Mouse (Mus musculus) heart, postnatal 0 days (tissue): ENCODE measurements around the gene Spata3.

Source experiments
- CTCF ChIP-seq: IDR thresholded peaks from 2 replicates; pipeline ENCODE4 v1.5.1; 2016; ENCODE audit warnings: antibody characterized with exemption, control low read depth, low read depth
- EP300 ChIP-seq: IDR thresholded peaks from 2 replicates; pipeline ENCODE4 v1.6.1; 2016; ENCODE audit warnings: antibody characterized with exemption, low read depth

DNA sequence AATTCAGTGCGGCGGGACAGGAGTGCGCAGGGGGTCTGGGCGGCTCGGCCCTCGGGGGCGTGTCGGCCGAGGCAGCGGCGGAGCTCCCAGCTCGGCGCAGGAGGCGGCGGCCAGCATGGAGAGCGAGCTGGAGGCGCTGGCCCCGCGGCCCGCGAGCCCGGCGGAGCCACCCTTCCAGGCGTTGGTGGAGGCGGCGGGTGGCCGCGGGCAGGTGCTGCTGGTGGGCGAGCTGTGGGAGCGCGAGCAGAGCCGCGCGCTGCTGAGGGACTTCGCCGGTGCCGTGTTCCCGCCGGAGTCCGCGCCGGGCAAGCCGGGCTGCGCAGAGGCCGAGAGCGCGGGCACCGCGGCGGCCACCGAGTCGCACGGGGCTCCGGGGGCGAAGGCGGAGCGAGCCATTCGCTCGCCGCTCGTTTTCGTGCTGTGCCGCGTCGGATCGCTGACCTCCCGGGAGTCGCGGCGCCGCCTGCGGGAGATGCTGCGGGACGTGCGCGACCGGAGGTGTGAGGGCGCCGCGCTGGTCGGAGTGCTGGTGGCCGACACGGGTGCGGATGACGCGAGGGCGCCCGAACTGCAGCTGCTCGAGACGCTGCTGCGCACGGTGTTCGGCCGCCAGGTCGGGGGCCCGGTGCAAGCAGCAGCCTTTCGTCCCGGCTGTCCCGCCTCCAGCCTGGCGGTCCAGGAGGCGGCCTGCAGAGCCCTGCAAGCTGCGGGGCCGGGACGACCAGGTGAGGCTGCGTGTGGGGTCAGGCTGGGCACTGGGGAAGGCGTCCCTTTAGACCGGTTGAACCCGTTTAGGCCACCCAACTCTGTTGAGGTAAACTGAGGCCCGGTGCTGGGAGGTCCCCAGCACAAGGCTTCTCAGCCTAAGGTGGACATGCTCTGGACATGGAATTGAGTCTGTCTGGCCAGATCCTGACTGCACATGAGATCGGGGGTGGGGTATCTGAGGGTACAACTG is 29.5 kb downstream of the Spata3 start, which contains the start of gene 2810459M11Rik:
- TF ChIP-seq EP300, result no peak
- no peak for TF ChIP-seq CTCF
